Mouse (Mus musculus) kidney, adult 2 months (tissue): ENCODE measurements around the gene Plxna2.

Experiments
- CTCF ChIP-seq: fragments of 200-500 bp; conservative IDR thresholded peaks from 2 replicates; pipeline ENCODE4 v1.5.1; 2011; ENCODE audit warnings: low read depth, mild to moderate bottlenecking, control low read depth, low read length, moderate library complexity, mixed read lengths; ENCODE audit not compliant: insufficient read depth, insufficient read length
- POLR2A ChIP-seq: fragments of 200-500 bp; IDR thresholded peaks from one replicate; pipeline ENCODE4 v1.6.1; 2011; ENCODE audit warnings: low read depth, low read length, control low read depth

GRCm38 (mm10) chr1:194616136-194616535 is 1.9 kb upstream of the Plxna2 start:
- TF ChIP-seq CTCF: no peak
- TF ChIP-seq POLR2A: no peak
